Comparison of ENCODE assay signal across 7 mouse cellular contexts in the genomic region with DNA sequence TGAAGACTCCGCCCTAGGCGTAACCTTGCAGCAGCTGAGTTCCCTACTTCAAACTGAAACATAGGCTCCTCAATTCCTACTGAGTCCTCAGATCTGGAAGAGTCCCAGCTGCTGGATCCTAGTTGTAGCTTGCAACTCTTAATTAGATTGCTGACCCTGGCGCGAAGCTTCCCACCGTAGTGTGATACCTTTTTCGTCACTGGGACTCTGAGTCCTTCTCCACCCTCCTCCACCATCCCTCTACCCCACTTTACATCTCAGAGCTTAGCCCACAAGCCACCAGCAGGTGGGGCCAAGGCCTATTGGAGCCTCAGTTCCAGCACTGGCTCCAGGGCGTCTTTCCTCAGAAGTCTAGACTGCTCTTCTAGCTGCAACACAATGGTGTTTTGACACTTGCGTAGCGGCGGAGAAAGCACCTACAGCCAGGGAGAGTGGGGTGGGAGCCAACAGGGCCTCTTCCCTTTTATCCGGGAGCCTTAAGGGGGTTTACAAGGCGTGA. TPM values are rescaled to one million over a fixed set of nuclear protein-coding genes. Genes with fewer than 3 reads are reported as not detected.
DNase-seq lines count a peak whose midpoint lies in the region; ATAC-seq lines count a peak whose summit lies in the region.

A gene (minus strand): TSS at position 246 of the 499 bp plus-strand sequence.

- peak; percentile 64 for ATAC-seq in inflammation-experienced regulatory T-cells, adult 6 months
- peak; percentile 63 for ATAC-seq in megakaryocyte-erythroid progenitor cell, adult 5-6 weeks (replicated peaks; ENCODE audit: low FRiP score, low TSS enrichment, poor library complexity, severe bottlenecking)

- intact Hi-C loops in gastrocnemius, postnatal 14 days (cut with DNase I; ENCODE audit: low total_unique reads) = loop anchor here (2.0 kb wide), 1 partner anchor 29 kb away; no protein-coding TSS in a partner anchor
- intact Hi-C loops in left cerebral cortex, postnatal 10 days (cut with DNase I) = no loop called here

- DNase-seq in adrenal gland, adult 18-20 months (ENCODE audit: low spot score in 2 of 2) = peak; percentile 74 to 76
- peak; percentile 93 for DNase-seq in embryo, embryonic 10.5 days (ENCODE audit: low spot score)
- peak; percentile 84 for DNase-seq in gastrocnemius, postnatal 14 days
- peak; percentile 82 to 91 for DNase-seq in left cerebral cortex, postnatal 10 days (ENCODE audit: extremely low spot score in 1 of 2, low spot score in 2 of 2)
- DNase-seq in right cerebral cortex, postnatal 25 days = peak; percentile 89

RNA-seq across cellular contexts. Expression of the gene that starts here (rescaled TPM):
- 10 to 100 TPM; 72.4 to 89.6 TPM for total RNA-seq in adrenal gland, adult 18-20 months (2021)
- 10 to 100 TPM; 21.8 to 24.6 TPM for total RNA-seq in gastrocnemius, postnatal 14 days (2021)
- polyA plus RNA-seq in inflammation-experienced regulatory T-cells, adult 6 months (2017; shearing (Covaris generic)) = 10 to 100 TPM; 49.0 to 66.3 (median 56.5) TPM
- total RNA-seq in left cerebral cortex, postnatal 10 days (2021) = 10 to 100 TPM; 14.8 to 15.9 TPM
- 18.7 and 23.9 TPM in 2 replicates for total RNA-seq in megakaryocyte-erythroid progenitor cell, adult 5-6 weeks (2014; fragmentation: Nextera tagmentation)
- 6.2 and 10.6 TPM in 2 replicates for total RNA-seq in megakaryocyte-erythroid progenitor cell, adult 5-6 weeks (2017)

Comparison
In these comparisons a context has a peak if more than half of its experiments do, and no peak if none do; other contexts are left out.
1. Peak in every context shown above with its lines: DNase-seq and ATAC-seq.